Mouse (Mus musculus): ENCODE data around the gene Atp2b1.
"Not testable (repeated sequence)": the region's sequence is repeated elsewhere in the genome, so short reads cannot be mapped to it uniquely, and the experiment has no call there.

Gene Atp2b1

GRCm38 (mm10) chr10:98967240-98967891 lies 53.2 kb downstream of the Atp2b1 start:
- DNase-seq = no peak

- no peak for DNase-seq
These were observed 56.7 kb downstream of the Atp2b1 start for GRCm38 (mm10) chr10:98970917-98971316.

- DNase-seq = no peak
These were observed 58.2 kb downstream of the Atp2b1 start for GRCm38 (mm10) chr10:98972359-98972758.

GRCm38 (mm10) chr10:98972912-98973605 lies 58.9 kb downstream of the Atp2b1 start:
- no peak for DNase-seq

GRCm38 (mm10) chr10:98974645-98975044 lies 60.4 kb downstream of the Atp2b1 start:
- DNase-seq = no peak

- DNase-seq = no peak
These were observed 61.4 kb downstream of the Atp2b1 start for GRCm38 (mm10) chr10:98975611-98976010.

GRCm38 (mm10) chr10:98976877-98977494 lies 62.8 kb downstream of the Atp2b1 start:
- DNase-seq = no peak

GRCm38 (mm10) chr10:98978766-98979165 lies 64.6 kb downstream of the Atp2b1 start:
- DNase-seq = no peak

- DNase-seq = no peak
These were observed 65.1 kb downstream of the Atp2b1 start for GRCm38 (mm10) chr10:98979296-98979695.

- DNase-seq = no peak
These were observed 65.7 kb downstream of the Atp2b1 start for GRCm38 (mm10) chr10:98979951-98980350.

- DNase-seq = no peak
These were observed 77.8 kb downstream of the Atp2b1 start for GRCm38 (mm10) chr10:98991964-98992363.

GRCm38 (mm10) chr10:98993186-98993585 lies 79.0 kb downstream of the Atp2b1 start:
- DNase-seq = no peak

GRCm38 (mm10) chr10:98995016-98995747 lies 81.0 kb downstream of the Atp2b1 start:
- DNase-seq = not testable (repeated sequence)

- no peak for DNase-seq
These were observed 90.7 kb downstream of the Atp2b1 start for GRCm38 (mm10) chr10:99004866-99005265.

GRCm38 (mm10) chr10:99011084-99011483 lies 96.9 kb downstream of the Atp2b1 start:
- no peak for DNase-seq

GRCm38 (mm10) chr10:99012086-99012485 lies 97.9 kb downstream of the Atp2b1 start:
- DNase-seq = no peak

- DNase-seq = no peak
These were observed 100.5 kb downstream of the Atp2b1 start for GRCm38 (mm10) chr10:99014737-99015136.

GRCm38 (mm10) chr10:99016996-99017395 lies 102.8 kb downstream of the Atp2b1 start:
- DNase-seq = no peak

GRCm38 (mm10) chr10:99027462-99027861 lies 113.3 kb downstream of the Atp2b1 start:
- no peak for DNase-seq

GRCm38 (mm10) chr10:99029844-99030243 lies 115.6 kb downstream of the Atp2b1 start:
- DNase-seq = no peak

GRCm38 (mm10) chr10:99033830-99034828 lies 119.9 kb downstream of the Atp2b1 start:
- no peak for DNase-seq

Data from cerebellum, postnatal 36 days (tissue).